Mouse (Mus musculus) megakaryocyte, embryonic 14.5 days (primary cell): ENCODE results near the gene Tnc.

Experiments
- FLI1 ChIP-seq: IDR thresholded peaks from 2 replicates; pipeline ENCODE4 v1.6.1; 2012; ENCODE audit warnings: low read length, inconsistent platforms, mixed read lengths
- GATA1 ChIP-seq: IDR thresholded peaks from 3 replicates; pipeline ENCODE4 v1.6.1; 2012; ENCODE audit warnings: mixed read lengths, low read length, inconsistent platforms, borderline replicate concordance

DNA sequence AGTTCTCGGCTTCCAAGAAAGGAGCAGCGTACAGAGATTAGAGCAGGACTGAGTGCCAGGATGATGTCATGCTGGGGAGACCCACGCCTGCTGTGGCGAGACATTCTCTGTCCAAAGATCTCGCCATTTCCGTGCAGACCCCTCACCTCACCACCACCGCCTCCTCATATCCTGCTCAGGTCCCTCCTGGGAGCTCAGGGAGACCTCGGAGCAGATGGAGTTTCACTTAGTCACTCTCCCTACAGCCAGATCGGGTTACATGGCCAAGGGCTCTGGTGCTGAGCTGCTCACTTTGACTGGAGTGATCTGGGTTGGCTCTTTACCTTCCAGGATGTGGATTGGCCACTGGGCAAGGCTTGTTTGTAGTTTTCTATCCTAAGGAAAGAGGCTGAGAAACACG, 18.5 kb upstream of the Tnc start:
- no peak for TF ChIP-seq GATA1
- no peak for TF ChIP-seq FLI1
